Mouse (Mus musculus): ENCODE data around the gene Itga5.

- no peak for TF ChIP-seq CTCF (IDR thresholded peaks at IDR 0.05)
- TF ChIP-seq POLR2A (IDR thresholded peaks at IDR 0.05; ENCODE audit: insufficient read depth, low read depth, low read length), result no peak
Observed at GRCm38 (mm10) chr15:103303916-103304615, 62.5 kb downstream of the Itga5 start.

All from heart, adult 2 months (tissue).